Mouse (Mus musculus) brain, embryonic 14.5 days (tissue): Measurements from ENCODE around the gene Kif22.

Experiments
- CTCF ChIP-seq: fragments of 200-500 bp; IDR thresholded peaks from 2 replicates; pipeline ENCODE4 v1.5.1; 2012; ENCODE audit warnings: inconsistent platforms, mild to moderate bottlenecking, moderate library complexity, borderline replicate concordance; ENCODE audit not compliant: insufficient read depth, insufficient read length; ENCODE audit errors: extremely low read depth
- POLR2A ChIP-seq: fragments of 200-500 bp; IDR thresholded peaks from 2 replicates; pipeline ENCODE4 v1.6.1; 2012; ENCODE audit warnings: mild to moderate bottlenecking, inconsistent platforms, borderline replicate concordance; ENCODE audit not compliant: poor library complexity, insufficient read depth, insufficient read length, severe bottlenecking; ENCODE audit errors: extremely low read depth

DNA sequence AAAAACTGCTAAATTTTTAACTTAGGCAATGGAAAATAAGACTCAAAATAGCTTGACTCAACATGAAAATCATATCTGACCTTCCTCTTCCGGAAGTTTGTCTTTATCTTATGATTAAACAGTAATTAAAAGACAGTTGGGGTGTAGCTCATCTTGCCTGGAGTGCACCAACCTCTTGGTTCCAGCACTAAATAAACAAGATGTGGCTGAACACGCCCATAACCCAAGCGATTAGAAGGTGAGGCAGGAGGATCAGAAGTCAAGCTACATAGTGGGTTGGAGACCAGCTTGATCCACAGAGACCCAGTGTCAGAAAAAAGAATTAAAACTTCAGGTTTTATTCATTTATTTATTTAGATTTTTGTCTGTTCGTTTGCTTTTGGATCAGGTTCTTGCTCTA lies 41.4 kb upstream of the Kif22 start:
- no peak for TF ChIP-seq CTCF
- no peak for TF ChIP-seq POLR2A
